Mouse (Mus musculus) ES-E14 (cell line): ENCODE results near the gene S1pr2. TPM values are rescaled to one million over a fixed set of nuclear protein-coding genes. Genes with fewer than 3 reads are reported as not detected.

Experiments
- DNase-seq: peaks from one replicate; pipeline ENCODE4 v3.0.0-alpha.2; 2013; ENCODE audit warnings: low read depth, low spot score
- H3K27ac ChIP-seq: 2 replicates; pipeline ENCODE4 v1.5.1; 2012; ENCODE audit warnings: low read depth, mild to moderate bottlenecking, low read length, moderate library complexity, mixed read lengths; ENCODE audit not compliant: poor library complexity, insufficient read depth, severe bottlenecking
- H3K36me3 ChIP-seq: 2 replicates; pipeline ENCODE4 v1.6.1; 2012; ENCODE audit warnings: mild to moderate bottlenecking, low read length, moderate library complexity, mixed read lengths; ENCODE audit not compliant: control insufficient read depth, poor library complexity, insufficient read depth, severe bottlenecking
- H3K4me1 ChIP-seq, 2 experiments: fragments of 150-350 bp in 1 of 2; sonication (generic) in 1 of 2; 2 replicates each; pipeline ENCODE4 v1.6.1; 2012; ENCODE audit warnings: low read length in 2 of 2, mild to moderate bottlenecking in 1 of 2, mixed read lengths in 1 of 2; ENCODE audit not compliant: control insufficient read depth in 2 of 2, insufficient read depth in 2 of 2, poor library complexity in 1 of 2
- H3K4me3 ChIP-seq, 2 experiments: fragments of 150-350 bp in 1 of 2; sonication (generic) in 1 of 2; 2 replicates each; pipeline ENCODE4 v1.5.1; 2012; ENCODE audit warnings: low read length in 2 of 2, low read depth in 1 of 2, mild to moderate bottlenecking in 1 of 2, mixed read lengths in 1 of 2; ENCODE audit not compliant: insufficient read depth in 1 of 2, poor library complexity in 1 of 2, severe bottlenecking in 1 of 2
- H3K9ac ChIP-seq: 2 replicates; pipeline ENCODE4 v1.6.1; 2012; ENCODE audit warnings: low read depth, mild to moderate bottlenecking, low read length, mixed read lengths; ENCODE audit not compliant: poor library complexity, insufficient read depth, severe bottlenecking
- H3K9me3 ChIP-seq: fragments of 150-350 bp; sonication (generic); 2 replicates; pipeline ENCODE4 v1.6.1; 2012; ENCODE audit warnings: low read depth, mild to moderate bottlenecking, low read length; ENCODE audit not compliant: control insufficient read depth, insufficient read depth
- CHD2 ChIP-seq: IDR thresholded peaks from 2 replicates; pipeline ENCODE4 v1.6.1; 2014; ENCODE audit warnings: mild to moderate bottlenecking, low read depth, low read length, inconsistent platforms
- HCFC1 ChIP-seq: IDR thresholded peaks from 2 replicates; pipeline ENCODE4 v1.6.1; 2012; ENCODE audit warnings: low read length, inconsistent platforms, borderline replicate concordance; ENCODE audit not compliant: insufficient read depth
- MAFK ChIP-seq: IDR thresholded peaks from 2 replicates; pipeline ENCODE4 v1.6.1; 2014; ENCODE audit warnings: mild to moderate bottlenecking, low read depth, low read length, inconsistent platforms; ENCODE audit not compliant: insufficient read depth
- ZC3H11A ChIP-seq: IDR thresholded peaks from 2 replicates; pipeline ENCODE4 v1.6.1; 2012; ENCODE audit warnings: low read depth, mild to moderate bottlenecking, inconsistent platforms, low read length, borderline replicate concordance
- ZNF384 ChIP-seq: IDR thresholded peaks from 2 replicates; pipeline ENCODE4 v1.6.1; 2012; ENCODE audit warnings: low read depth, low read length, inconsistent platforms
- in situ Hi-C, 2 experiments: fragments of 600-800 bp; cut with MboI; formaldehyde crosslinking; loops; one replicate each; pipeline ENCODE4 v1.15.1; 2025; ENCODE audit warnings: low sequenced_read_pairs in 2 of 2, inconsistent platforms in 1 of 2; ENCODE audit not compliant: unreplicated experiment in 2 of 2
- total RNA-seq: library from RNA; depleted of rRNA; stranded (reverse); fragments of 300-350 nt; gene quantifications from 2 replicates; pipeline ENCODE4 v1.2.3, GENCODE M21; 2012

Gene S1pr2
- total RNA-seq, 1 experiment, result 35.7 TPM

GRCm38 (mm10) chr9:21015571-21016130 is 39.1 kb upstream of the S1pr2 start, which contains the start of gene Icam1:
Icam1 (plus strand) TSS chr9:21015985.
- no peak for DNase-seq
- H3K9ac ChIP-seq, result peak within 1 kb of the TSS; percentile 85

DNA sequence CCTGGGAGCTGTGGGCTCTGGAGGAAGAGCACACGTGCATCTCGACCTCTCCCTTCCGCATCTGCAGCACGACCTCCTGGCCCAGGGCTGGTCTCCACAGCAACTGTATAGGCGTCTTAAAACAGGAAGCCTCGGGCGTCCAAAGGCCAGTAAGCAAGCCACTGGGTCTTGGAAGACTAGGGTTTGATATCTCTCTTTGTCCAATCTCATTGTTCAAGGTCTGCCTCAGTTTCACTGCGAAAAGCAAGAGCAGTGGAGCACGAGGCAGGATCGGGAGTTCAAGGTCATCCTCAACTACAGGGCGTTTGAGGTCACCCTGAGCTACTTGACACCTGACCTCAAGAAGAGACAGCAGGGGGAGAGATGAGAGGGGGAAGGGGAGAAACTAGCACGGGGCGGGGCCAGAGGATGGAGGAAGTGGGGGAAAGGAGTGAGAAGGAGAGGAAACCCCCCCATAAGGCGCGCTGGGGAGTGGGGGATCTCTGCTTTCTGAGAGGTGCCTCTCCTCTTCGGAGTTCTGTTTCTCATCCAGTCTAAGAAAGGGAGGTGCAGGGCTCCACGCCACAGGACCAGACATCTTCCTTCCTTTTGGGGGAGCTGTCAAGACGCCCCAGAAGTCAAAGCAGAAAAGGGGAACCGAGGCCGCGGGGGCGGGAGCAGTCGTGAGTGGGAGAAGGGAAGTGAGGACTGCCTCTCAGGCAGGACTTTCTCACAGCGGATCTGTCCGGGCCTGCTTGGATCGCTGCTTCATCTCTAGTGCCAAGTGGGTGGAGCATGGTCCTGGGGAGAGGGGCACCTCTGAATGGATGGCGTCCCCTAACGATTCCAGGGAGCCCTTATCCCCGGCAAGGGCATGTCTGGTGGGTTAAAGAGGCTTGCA is 38.4 kb upstream of the S1pr2 start:
- H3K36me3 ChIP-seq, result peaks cover 13% of the 10 kb centered on the region
- in situ Hi-C loops, result no loop called here
- peak overlapping the region; percentile 87 to 92 for H3K4me3 ChIP-seq
- H3K9me3 ChIP-seq, result no peaks in the 10 kb centered on the region
- TF ChIP-seq CHD2 (no peak), ZNF384 (no peak), MAFK (no peak), HCFC1 (no peak), ZC3H11A (no peak)
- no peak for DNase-seq
- H3K4me1 ChIP-seq, result peaks cover 8 to 17% of the 10 kb centered on the region in 2 experiments; a peak in 3 of 4 replicates
- H3K27ac ChIP-seq, result peak overlapping the region; percentile 85
- peak overlapping the region; percentile 85 for H3K9ac ChIP-seq

More at GRCm38 (mm10) chr9:21015571-21016130, 39.1 kb upstream of the S1pr2 start, which contains the start of gene Icam1:
- Histone ChIP-seq H3K4me1 (peaks cover 8 to 17% of the 10 kb centered on the region in 2 experiments; a peak in 3 of 4 replicates), H3K36me3 (peaks cover 18% of the 10 kb centered on the region), H3K27ac (peak within 1 kb of the TSS; percentile 85), H3K9me3 (no peaks in the 10 kb centered on the region), H3K4me3 (peak within 1 kb of the TSS; percentile 87 to 92)
- in situ Hi-C loops, result no loop called here
- TF ChIP-seq HCFC1, result peak; percentile 65; the same call in 1 of the 2 replicates
- no peak for TF ChIP-seq CHD2

- in situ Hi-C loops, result no loop called here
- Histone ChIP-seq H3K9ac (no peak overlapping the region), H3K27ac (no peak overlapping the region)
These were observed 35.8 kb upstream of the S1pr2 start for GRCm38 (mm10) chr9:21012368-21012767.

GRCm38 (mm10) chr9:21011846-21012312 is 35.3 kb upstream of the S1pr2 start:
- H3K9ac ChIP-seq, result no peak overlapping the region
- in situ Hi-C loops, result no loop called here
- no peak overlapping the region for H3K27ac ChIP-seq
- H3K4me1 ChIP-seq, result peaks cover 6 to 12% of the 10 kb centered on the region in 2 experiments; a peak in 3 of 4 replicates
- H3K9me3 ChIP-seq, result no peaks in the 10 kb centered on the region
- no peak overlapping the region for H3K4me3 ChIP-seq
- peaks cover 20% of the 10 kb centered on the region for H3K36me3 ChIP-seq
- TF ChIP-seq ZNF384 (no peak), HCFC1 (no peak), CHD2 (no peak), ZC3H11A (no peak), MAFK (no peak)
- no peak for DNase-seq

More at GRCm38 (mm10) chr9:21012368-21012767, 35.8 kb upstream of the S1pr2 start:
- H3K4me3 ChIP-seq, result no peak overlapping the region
- H3K9me3 ChIP-seq, result no peaks in the 10 kb centered on the region
- peaks cover 8 to 12% of the 10 kb centered on the region in 2 experiments; a peak in 3 of 4 replicates for H3K4me1 ChIP-seq
- H3K36me3 ChIP-seq, result peaks cover 16% of the 10 kb centered on the region
- TF ChIP-seq ZC3H11A (no peak), CHD2 (no peak)
- no peak for DNase-seq
